Mouse (Mus musculus) testis, adult 2 months (tissue): ENCODE results near the gene Pcp4l1.

Source experiments
- CTCF ChIP-seq: fragments of 200-500 bp; IDR thresholded peaks from 2 replicates; pipeline ENCODE4 v1.5.1; 2012; ENCODE audit warnings: low read depth, mild to moderate bottlenecking, inconsistent platforms, low read length, moderate library complexity; ENCODE audit not compliant: control insufficient read depth, insufficient read depth, insufficient replicate concordance
- POLR2A ChIP-seq: fragments of 200-500 bp; IDR thresholded peaks from 2 replicates; pipeline ENCODE4 v1.6.1; 2012; ENCODE audit warnings: low read depth, mild to moderate bottlenecking, inconsistent platforms, low read length, moderate library complexity; ENCODE audit not compliant: control insufficient read depth

DNA sequence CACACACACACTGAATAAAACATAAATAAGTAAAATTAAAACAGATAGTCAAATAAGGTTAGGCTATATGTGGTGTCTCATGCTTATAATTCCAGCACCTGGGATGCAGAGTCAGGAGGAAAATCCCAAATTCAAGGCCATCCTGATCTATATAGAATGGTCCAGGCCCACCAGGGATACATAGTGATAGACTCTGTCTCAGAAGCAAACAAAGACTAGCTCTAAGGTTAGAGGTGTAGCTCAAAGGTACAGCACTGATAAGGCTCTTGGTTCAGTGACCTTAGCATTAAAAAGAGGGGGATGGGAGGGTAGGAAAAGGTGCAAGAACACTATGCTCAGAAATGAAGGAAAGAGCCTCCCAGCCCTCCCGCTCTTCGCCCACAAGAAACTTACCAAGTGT is 60.5 kb downstream of the Pcp4l1 start:
- TF ChIP-seq POLR2A = no peak
- no peak for TF ChIP-seq CTCF
